Mouse (Mus musculus): ENCODE measurements at regions not wholly inside any gene's neighbourhood (a gene's known extent, or its start where the extent isn't known, plus 50 kb on each side); places are given as distances from the start of the nearest gene placed in this dataset.

GRCm38 (mm10) chr13:112121110-112121509, 167.1 kb upstream of the Ankrd55 start:
- no peak for DNase-seq (ENCODE audit: low spot score in 2 of 2)

- no peak for DNase-seq (ENCODE audit: low spot score in 2 of 2)
These were observed 165.3 kb upstream of the Ankrd55 start for GRCm38 (mm10) chr13:112122842-112123373.

- no peak for DNase-seq (ENCODE audit: low spot score in 2 of 2)
These were observed 162.3 kb upstream of the Ankrd55 start for GRCm38 (mm10) chr13:112125769-112126469.

- no peak for DNase-seq (ENCODE audit: low spot score in 2 of 2)
These were observed 158.0 kb upstream of the Ankrd55 start for GRCm38 (mm10) chr13:112130220-112130619.

- DNase-seq (ENCODE audit: low spot score in 2 of 2) = no peak
These were observed 157.5 kb upstream of the Ankrd55 start for GRCm38 (mm10) chr13:112130774-112131173.

GRCm38 (mm10) chr13:112131191-112131590, 157.1 kb upstream of the Ankrd55 start:
- no peak for DNase-seq (ENCODE audit: low spot score in 2 of 2)

- no peak for DNase-seq (ENCODE audit: low spot score in 2 of 2)
These were observed 154.5 kb upstream of the Ankrd55 start for GRCm38 (mm10) chr13:112133736-112134135.

- DNase-seq (ENCODE audit: low spot score in 2 of 2) = no peak
These were observed 153.6 kb upstream of the Ankrd55 start for GRCm38 (mm10) chr13:112134701-112135100.

GRCm38 (mm10) chr13:112135777-112136176, 152.5 kb upstream of the Ankrd55 start:
- DNase-seq (ENCODE audit: low spot score in 2 of 2) = no peak

- no peak for DNase-seq (ENCODE audit: low spot score in 2 of 2)
These were observed 151.4 kb upstream of the Ankrd55 start for GRCm38 (mm10) chr13:112136850-112137249.

- no peak for DNase-seq (ENCODE audit: low spot score in 2 of 2)
These were observed 147.4 kb upstream of the Ankrd55 start for GRCm38 (mm10) chr13:112140871-112141270.

- DNase-seq (ENCODE audit: low spot score in 2 of 2) = no peak
These were observed 143.6 kb upstream of the Ankrd55 start for GRCm38 (mm10) chr13:112144393-112145348.

- no peak for DNase-seq (ENCODE audit: low spot score in 2 of 2)
These were observed 135.4 kb upstream of the Ankrd55 start for GRCm38 (mm10) chr13:112152614-112153550.

- DNase-seq (ENCODE audit: low spot score in 2 of 2) = no peak
These were observed 134.5 kb upstream of the Ankrd55 start for GRCm38 (mm10) chr13:112153681-112154127.

- DNase-seq (ENCODE audit: low spot score in 2 of 2) = no peak
These were observed 128.7 kb upstream of the Ankrd55 start for GRCm38 (mm10) chr13:112159430-112160172.

GRCm38 (mm10) chr13:112160173-112160641, 128.0 kb upstream of the Ankrd55 start:
- DNase-seq (ENCODE audit: low spot score in 2 of 2) = no peak

- no peak for DNase-seq (ENCODE audit: low spot score in 2 of 2)
These were observed 127.5 kb upstream of the Ankrd55 start for GRCm38 (mm10) chr13:112160726-112161125.

GRCm38 (mm10) chr13:112161886-112162285, 126.4 kb upstream of the Ankrd55 start:
- no peak for DNase-seq (ENCODE audit: low spot score in 2 of 2)

GRCm38 (mm10) chr13:112165921-112166320, 122.3 kb upstream of the Ankrd55 start:
- no peak for DNase-seq (ENCODE audit: low spot score in 2 of 2)

- DNase-seq (ENCODE audit: low spot score in 2 of 2) = peak in 1 of 2 experiments; percentile 15
These were observed 121.9 kb upstream of the Ankrd55 start for GRCm38 (mm10) chr13:112166338-112166802.

All from right cerebral cortex, adult 2 months (tissue).